Mouse (Mus musculus) thymus, adult 2 months (tissue): ENCODE results near the gene Tlx1.

Experiments used
- CTCF ChIP-seq: fragments of 200-500 bp; IDR thresholded peaks from 2 replicates; pipeline ENCODE4 v1.5.1; 2012; ENCODE audit warnings: mild to moderate bottlenecking, control low read depth, low read length, moderate library complexity, borderline replicate concordance; ENCODE audit not compliant: control insufficient read depth, poor library complexity, insufficient read depth; ENCODE audit errors: extremely low read depth
- POLR2A ChIP-seq: fragments of 200-500 bp; IDR thresholded peaks from 2 replicates; pipeline ENCODE4 v1.6.1; 2012; ENCODE audit warnings: mild to moderate bottlenecking, low read length, control low read depth, moderate library complexity; ENCODE audit not compliant: control insufficient read depth, poor library complexity, insufficient read depth; ENCODE audit errors: extremely low read depth

GRCm38 (mm10) chr19:45114772-45115171 lies 35.7 kb upstream of the Tlx1 start:
- no peak for TF ChIP-seq CTCF
- TF ChIP-seq POLR2A: no peak
